Mouse (Mus musculus) cerebellum, postnatal 14 days (tissue): ENCODE measurements around the gene Tec.

Experiments
- DNase-seq, 2 experiments: peaks; one replicate each; pipeline ENCODE4 v3.0.0; 2021; ENCODE audit warnings: mixed read lengths in 2 of 2

The Tec gene

DNA sequence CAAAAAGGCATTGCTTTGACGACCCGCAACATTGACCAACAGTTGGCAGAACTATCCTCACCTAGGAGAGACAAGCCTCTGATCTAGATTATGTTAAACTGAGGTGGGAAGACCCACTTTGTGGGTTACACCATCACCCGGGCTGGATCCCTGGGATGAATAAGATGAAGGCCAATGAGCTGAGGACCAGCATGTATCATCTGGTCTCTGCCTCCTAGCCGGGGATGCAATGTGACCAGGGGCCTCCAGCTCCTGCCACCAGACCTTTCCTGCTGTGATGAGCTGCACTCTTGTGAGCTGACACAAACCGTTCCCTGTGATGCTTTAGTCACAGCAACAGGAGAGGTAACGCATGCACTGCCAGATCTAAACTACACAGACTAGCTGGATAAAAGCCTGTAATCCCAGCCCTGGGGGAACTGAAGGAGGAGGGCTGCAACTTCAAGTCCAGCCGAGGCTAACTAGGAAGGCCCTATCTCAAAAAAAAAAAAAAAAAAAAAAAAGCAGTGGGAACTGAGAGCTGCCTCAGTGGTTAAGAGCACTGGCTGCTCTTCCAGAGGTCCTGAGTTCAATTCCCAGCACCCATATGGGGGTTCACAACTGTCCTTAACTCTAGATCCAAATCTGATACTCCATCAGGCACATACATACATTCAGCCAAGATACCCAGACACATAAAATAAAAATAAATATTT is 15.8 kb downstream of the Tec start:
- DNase-seq, result no peak

DNA sequence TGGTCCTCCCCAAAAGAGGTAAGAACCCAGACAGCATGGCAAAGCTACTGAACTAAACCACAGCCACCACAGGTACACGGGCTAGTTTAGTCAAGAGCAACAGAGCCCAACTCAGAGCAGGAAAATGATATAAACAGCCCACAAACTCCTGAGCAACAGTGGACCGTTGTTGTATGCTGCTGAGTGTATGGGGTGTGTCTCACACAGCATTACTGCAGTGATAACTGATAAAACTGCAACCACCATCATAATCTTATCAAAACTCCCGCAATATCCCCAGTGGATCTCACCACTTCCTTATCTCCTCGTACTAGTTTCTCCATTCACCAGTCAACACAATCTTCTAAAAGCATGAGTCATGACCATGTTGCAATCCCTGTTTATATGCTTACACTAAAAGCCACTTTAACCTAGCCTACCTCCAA is 16.6 kb downstream of the Tec start:
- no peak for DNase-seq

DNA sequence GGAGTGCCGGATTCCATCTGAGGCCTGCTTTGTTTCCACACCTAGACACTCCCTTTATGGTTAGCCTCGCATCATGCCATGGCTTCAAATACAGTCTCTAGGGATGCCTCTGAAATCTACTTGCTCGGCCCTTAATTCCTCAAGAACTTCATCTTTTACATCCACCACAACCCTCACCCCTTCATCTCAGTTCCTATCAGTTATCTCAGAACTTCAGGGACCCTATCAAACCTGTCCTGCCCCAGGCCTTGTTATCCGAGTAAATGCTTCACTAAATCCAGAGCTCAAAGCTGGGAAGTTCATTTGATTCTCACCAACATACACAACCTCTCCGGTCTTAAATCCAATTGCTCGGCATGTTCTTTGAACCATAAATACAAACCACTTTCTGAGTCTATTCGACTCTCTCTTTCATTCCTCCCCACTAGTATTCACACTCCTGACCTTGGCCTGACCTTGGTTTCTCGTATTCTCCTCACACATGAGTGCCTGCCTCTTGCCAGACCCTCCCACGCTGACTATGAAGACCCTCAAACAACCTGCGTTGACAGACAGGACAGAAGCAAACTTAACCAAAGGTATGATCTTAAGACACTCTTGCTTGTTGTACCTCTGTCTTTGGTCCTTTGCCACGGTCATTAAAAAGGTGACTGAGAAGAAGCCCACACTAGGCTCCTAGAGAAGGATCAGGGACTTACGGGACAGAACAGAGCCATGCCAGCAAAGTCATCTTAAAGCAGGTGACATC is 17.2 kb downstream of the Tec start:
- no peak for DNase-seq

DNA sequence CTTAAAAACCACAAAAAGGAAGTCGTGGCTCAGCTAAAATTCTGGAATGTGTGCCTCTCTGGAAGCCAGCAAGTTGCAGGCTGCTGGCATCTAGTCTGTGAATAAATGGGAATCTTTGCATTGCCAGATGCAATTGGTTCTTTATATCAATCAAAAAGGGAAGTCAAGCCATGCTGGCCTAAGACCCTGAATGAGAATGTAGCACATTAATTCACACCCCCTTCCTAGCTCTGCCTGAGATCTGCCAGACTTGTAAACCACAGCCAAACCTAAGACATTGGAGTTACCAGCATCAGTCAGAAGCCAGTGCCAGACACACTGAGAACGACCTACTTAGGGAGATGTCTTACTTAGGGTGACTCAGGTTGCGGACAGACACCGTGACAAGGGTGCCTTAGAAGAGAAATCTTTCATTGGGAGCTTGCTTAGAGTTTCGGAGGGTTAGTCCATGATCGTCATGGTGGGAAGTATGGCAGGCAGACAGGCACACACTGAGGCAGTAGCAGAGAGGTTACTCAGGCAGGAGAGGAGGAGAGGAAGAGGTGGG is 19.3 kb downstream of the Tec start:
- no peak for DNase-seq

- no peak for DNase-seq
Measured at GRCm38 (mm10) chr5:72846712-72847111, 21.6 kb downstream of the Tec start.

DNA sequence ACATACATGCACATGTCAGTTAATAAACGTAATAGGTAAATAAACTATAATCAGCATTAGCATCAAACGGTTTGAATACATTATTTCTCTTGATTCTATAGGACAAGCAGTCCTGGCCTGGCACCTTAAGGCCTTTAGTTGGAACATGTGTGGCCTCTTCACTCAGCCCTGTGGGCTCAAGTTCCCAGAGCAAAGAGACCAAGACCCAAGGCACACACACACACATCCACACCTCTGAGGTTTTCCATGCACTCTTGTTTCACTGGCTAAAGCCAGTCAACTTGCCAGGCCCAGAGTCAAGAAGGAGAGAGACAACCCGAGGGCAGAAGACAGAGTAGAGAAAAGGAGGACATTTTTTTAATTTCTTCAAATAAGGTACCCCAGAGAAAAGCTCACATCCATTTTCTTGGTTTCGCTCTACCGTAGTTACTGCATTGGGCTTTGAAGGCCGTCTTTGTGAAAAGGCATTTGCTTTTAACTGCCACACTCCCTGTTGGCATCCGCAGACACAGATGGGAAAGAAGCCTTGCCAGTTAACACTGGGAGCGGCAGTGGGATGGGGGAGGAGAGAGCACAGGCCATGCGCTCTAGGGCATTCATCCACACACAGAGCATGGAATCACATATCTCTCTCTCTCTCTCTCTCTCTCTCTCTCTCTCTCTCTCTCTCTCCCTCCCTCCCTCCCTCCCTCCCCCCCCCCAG is 22.2 kb downstream of the Tec start:
- DNase-seq, result peak; percentile 83 to 88

DNA sequence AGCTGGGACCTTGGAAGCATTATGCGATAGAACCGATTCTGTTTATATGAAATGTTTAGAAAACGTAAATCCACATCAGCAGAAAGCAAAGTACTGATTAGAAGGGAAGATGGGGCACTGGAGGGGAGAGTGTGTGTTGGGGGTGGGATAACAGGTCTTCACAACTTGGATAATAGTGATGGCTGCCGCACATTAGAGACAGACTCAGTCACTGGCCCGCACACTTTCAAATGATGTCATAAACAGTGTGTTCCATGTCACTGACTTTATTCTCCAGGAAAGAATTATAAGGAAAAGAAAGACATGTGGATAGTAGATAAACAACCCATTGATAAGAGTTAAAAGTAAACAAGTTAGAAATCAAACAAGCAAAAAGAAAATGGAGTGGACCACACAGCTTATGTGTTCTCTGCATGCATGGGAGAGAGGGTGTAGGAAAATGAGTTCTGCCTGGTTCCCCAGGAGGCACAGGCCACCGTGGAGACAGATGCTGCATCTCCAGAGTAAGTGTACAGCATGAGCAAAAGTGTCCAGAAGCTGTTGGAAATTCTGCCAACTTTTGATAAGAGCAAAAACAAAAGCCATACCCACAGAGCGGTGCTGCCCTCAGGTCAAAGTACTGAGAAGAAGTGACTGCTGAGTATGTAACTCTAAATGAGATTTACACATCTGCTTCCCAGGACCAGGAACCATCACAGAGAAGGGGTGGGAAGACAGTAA is 23.3 kb downstream of the Tec start:
- no peak for DNase-seq

GRCm38 (mm10) chr5:72844294-72844693 is 24.0 kb downstream of the Tec start:
- no peak for DNase-seq

DNA sequence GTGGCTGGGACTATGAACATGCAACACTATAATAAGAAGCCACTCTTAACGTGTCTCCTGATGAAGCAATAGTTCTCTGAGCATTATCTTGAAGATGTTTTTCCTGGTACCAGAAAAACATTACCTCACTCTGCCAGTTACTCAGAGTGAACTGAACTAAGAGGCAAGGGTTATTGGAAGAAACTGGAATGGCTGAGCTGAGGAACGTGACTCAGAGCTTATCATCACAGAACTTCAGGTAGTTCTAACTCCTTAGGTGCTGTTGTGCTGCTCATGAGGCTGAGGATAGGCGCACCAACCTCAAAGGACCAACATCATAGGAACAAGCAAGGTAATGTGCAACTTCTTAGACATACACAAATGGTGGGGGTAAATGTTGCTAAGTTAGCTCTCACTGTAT is 28.6 kb downstream of the Tec start:
- DNase-seq, result no peak

DNA sequence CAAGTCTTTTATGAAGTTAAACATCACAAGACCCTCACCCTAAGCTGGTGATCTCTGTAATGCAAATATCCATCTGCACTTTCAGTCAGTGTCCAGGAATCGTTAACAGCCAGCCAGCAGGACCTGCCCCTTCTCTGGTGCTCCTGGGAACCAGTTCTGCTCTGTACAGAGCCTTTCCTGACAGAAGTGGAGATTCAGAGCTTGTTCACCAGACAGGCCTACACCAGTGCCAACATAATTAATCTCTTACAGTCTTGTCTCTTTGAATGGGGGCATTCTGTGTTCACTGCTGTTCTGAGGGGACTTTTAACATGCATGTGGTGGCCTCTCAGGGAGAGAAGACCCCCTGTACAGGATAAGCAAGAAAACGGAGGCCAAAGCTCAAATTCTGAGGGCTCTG is 29.3 kb downstream of the Tec start:
- no peak for DNase-seq

DNA sequence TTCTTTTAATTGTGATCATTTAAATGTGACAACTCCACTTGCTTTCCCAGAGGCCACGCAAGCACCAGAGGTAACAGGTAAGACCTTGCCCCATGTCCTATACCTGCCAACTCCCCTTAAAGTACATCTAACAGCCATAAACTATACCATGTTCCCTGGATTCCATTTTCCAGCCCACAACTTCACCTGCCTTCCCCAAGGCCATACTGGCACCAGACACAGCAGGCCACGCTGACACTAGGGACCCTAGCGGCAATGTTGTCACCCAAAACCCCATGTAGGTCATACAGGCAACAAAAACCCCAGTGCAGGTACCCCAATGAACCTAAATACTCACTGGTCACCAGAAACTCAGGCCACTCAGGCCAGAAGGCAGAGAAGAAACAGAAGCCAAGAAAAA is 32.6 kb downstream of the Tec start:
- DNase-seq, result no peak

GRCm38 (mm10) chr5:72832904-72833765 is 35.1 kb downstream of the Tec start:
- DNase-seq, result no peak

DNA sequence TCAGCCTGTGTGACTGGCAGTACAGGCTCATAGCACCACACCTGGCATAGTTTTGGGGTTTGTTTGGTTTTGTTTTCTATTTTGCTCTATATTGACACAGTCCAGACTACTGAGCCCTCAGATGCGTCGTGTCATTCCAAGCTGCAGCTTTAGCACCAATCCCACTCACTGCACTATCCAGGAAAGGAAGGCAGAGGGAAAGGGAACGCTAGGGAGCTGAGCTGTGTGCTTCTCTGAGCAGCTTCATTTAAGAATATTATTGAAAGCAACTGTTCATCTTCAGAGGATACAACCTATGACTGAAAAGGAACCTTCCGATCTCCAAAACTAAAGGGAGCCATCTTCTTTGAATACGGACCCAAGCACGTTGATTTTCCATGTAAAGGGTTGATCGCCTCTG is 36.1 kb downstream of the Tec start:
- no peak for DNase-seq

- no peak for DNase-seq
Measured at GRCm38 (mm10) chr5:72830988-72831610, 37.2 kb downstream of the Tec start.

DNA sequence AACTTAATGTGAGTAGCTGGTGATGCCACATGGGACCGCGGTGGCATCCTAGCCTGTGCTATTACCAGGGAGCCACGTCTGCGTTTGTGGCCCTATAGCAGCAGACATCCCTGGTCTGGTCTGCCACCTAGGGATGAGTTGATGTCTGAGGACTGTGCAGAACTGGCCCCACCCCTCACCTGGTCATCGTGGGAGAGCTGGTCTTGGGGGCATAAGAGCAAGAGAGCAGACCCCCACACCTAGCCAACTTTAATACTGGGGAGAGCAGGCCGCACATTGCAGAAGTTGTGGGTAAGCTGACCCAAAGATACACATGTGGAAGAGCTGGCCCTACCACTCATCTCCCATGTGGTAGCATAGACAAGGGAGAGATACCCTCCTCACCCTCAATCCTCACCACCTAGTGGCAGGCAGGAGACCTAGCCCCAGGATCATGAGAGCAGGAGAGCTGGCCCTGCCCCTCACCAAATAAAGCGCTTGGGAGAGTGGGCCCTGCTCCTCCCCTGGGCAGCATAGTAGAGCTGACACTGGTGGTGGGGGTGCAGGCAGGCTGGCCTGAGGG is 38.7 kb downstream of the Tec start:
- DNase-seq, result no peak

DNA sequence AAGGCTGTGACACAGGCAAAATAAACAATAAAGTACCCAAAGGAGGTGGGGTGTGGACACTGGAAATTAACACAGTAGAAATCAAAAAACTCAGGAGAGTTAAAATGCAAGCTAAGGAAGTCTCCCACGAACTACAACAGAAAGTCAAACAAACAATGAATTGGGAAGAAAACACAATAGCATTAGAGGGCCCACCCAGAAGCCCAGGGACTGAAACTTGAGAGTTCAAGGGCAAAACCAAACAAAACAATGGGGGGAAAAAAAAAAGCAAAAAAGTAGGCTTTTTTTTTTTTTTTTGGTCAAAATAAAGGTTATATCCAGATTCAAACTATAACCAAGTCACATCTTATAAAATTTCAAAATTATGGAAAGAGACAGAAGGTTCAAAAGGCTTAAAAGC is 39.9 kb downstream of the Tec start:
- DNase-seq, result no peak

- no peak for DNase-seq
Measured at GRCm38 (mm10) chr5:72827435-72827834, 40.8 kb downstream of the Tec start.

GRCm38 (mm10) chr5:72826445-72826844 is 41.8 kb downstream of the Tec start:
- no peak for DNase-seq

DNA sequence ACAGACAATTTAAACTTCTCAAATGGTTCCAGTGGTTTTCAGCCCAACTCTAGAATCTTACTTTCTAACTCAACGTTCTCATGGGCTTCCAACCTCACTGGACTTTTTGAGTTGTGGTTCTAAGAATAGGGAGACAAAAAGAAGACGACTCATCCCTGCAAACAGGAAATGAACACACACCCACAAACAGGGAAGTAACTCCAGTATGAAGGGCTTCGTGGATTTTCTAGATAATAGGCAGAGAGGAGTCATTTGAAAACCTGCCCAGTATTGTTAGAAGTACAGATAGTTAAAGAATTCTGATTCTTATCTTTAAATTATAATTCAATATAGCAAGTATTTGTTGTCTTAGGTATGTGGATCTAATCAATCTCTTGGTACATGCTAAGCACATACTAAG is 47.6 kb downstream of the Tec start:
- DNase-seq, result no peak

- no peak for DNase-seq
Measured at GRCm38 (mm10) chr5:72820036-72820640, 48.1 kb downstream of the Tec start.
